Mouse (Mus musculus) heart, postnatal 36 days (tissue): ENCODE measurements around the gene Gas2l2. TPM values are rescaled to one million over a fixed set of nuclear protein-coding genes. Genes with fewer than 3 reads are reported as not detected.

Source experiments
- DNase-seq, 2 experiments: peaks; one replicate each; pipeline ENCODE4 v3.0.0; 2021 to 2022
- intact Hi-C: fragments of 180-260 bp; cut with DNase I; formaldehyde crosslinking; loops from one replicate; pipeline ENCODE4 v1.15.1; 2025
- total RNA-seq, 2 experiments: library from RNA; stranded (reverse); gene quantifications; 2 replicates each; pipeline ENCODE4 v1.2.3; 2021

Gene Gas2l2
- total RNA-seq, 2 experiments from 2014 or later, result not detected

- DNase-seq, result no peak
- intact Hi-C loops, result no loop called here
Observed at GRCm38 (mm10) chr11:83445001-83445400, 15.7 kb upstream of the Gas2l2 start.

GRCm38 (mm10) chr11:83443824-83444223, 14.6 kb upstream of the Gas2l2 start:
- intact Hi-C loops, result loop anchor here (5.0 kb wide), 1 partner anchor 188 kb away; no protein-coding TSS in a partner anchor
- no peak for DNase-seq

DNA sequence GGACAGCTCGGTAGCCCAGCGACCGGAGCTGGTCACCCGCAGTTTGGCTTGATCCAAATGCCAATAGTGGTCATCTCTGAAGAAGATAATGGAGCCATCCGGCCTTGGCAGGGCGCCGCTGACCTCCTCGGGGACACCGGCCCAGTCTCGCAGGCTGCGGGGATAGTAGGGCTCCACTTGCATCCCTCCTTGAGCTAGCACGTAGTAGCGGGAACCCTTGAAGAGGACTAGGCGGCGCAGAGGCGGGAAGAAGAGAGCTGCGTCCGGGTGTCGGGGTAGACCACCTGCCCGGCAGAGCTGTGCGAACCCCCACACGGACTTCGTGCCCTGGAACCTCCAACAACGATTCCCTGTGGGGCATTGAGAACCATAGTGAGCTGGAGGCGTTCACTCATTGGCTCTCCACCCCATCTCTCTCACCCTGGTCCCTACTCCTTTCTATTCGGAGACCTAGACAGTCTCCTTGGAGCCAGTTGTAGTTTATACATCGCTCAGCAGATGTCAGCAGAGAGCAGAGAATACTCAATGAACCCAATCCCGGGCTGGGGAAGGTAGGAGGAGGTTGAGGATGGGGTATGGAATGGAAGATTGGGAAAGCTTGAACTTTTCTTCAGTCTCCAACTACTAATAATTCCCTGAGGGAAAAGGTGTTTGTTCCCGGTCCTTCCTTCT, 13.5 kb upstream of the Gas2l2 start:
- DNase-seq, result peak; percentile 86
- intact Hi-C loops, result loop anchor here (5.0 kb wide), 1 partner anchor 190 kb away; no protein-coding TSS in a partner anchor

DNA sequence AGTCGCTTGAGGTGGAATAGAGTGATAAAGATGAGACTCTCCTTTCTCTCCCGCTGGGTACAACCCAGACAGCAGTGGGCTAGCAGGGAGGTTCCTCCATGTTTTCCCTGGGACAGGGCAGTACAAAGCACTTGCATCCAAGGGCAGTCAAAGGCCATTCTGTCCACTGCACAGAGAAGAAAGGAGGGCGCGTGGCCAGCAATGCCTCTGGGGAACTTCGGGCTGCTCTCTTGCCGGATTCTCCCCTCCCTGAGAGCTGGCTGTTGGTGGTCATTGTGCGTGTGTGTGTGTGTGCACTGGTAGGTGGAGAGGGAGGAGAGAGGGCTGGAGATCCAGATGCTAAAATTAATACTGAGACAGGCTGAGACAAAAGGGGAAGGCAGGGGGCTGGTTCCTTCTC, 12.0 kb upstream of the Gas2l2 start:
- intact Hi-C loops, result loop anchor here (2.0 to 5.0 kb wide), 2 partner anchors 191 to 298 kb away; no protein-coding TSS in a partner anchor
- peak; percentile 53 to 68 for DNase-seq

- intact Hi-C loops, result loop anchor here (1.0 to 5.0 kb wide), 4 partner anchors 32 to 298 kb away; no protein-coding TSS in a partner anchor
- DNase-seq, result peak; percentile 89 to 91
Observed at GRCm38 (mm10) chr11:83440081-83441064, 11.1 kb upstream of the Gas2l2 start.

DNA sequence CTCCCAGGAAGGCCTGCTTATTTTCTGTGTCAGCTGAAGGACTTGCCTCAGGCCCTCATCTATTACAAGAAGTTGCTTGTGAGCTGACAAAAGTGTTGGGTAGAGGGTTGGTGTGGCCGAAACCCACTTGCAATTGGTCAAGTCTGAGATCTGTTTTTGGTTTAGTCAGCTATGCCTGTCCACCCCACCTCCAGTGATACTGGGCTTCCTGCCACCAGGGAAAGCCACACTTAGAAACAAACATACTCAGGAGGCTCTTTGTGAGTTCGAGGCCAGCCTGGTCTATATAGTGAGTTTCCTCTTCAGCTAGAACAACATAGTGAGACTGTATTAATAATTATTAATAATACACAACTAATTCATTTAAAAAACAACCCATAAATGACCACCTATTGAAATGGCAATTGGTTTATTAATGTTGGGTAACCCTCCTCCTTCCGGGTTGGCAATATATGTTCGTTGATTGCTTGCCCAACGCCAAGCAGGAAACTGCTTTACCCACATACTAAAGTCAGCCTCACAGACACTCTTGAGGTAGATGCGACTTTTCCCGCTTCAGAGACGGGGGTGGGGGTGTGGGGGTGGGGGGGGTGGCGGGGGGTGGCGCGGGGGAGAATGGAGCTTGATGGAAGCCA, 10.3 kb upstream of the Gas2l2 start:
- intact Hi-C loops, result loop anchor here (1.0 to 5.0 kb wide), 4 partner anchors 33 to 299 kb away; no protein-coding TSS in a partner anchor
- DNase-seq, result no peak

DNA sequence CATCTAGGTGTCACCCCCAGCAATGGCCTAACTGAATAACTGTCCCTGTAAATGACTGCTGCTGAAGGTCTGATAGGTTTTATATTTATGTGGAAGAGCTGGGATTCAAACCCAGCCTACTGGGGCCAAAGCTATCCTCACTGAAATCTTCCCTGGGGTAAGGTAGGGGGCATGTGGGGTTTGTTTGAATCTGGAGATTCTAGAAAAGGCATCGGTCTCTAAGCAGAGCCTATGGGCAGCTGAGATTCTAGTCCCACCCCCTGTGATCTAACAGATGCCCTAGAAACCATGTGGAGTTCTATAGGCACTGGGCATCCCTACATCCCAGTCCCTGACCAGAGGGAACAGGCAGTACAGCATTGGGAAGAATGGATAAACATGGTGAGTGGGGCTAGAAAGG, 8.1 kb upstream of the Gas2l2 start, which contains the start of gene 1700020L24Rik:
1700020L24Rik (plus strand) TSS at position 301 of the 400 bp plus-strand sequence.
- no peak for DNase-seq
- intact Hi-C loops, result no loop called here

GRCm38 (mm10) chr11:83432533-83432932, 3.3 kb upstream of the Gas2l2 start:
- intact Hi-C loops, result no loop called here
- no peak for DNase-seq

GRCm38 (mm10) chr11:83426964-83427363, 2.3 kb downstream of the Gas2l2 start:
- no peak for DNase-seq
- intact Hi-C loops, result no loop called here

GRCm38 (mm10) chr11:83424681-83425080, 4.6 kb downstream of the Gas2l2 start:
- peak; percentile 76 to 79 for DNase-seq
- intact Hi-C loops, result loop anchor here (1.0 kb wide), 2 partner anchors 67 to 97 kb away; no protein-coding TSS in a partner anchor

GRCm38 (mm10) chr11:83421305-83421704, 8.0 kb downstream of the Gas2l2 start:
- DNase-seq, result peak; percentile 71 to 80
- intact Hi-C loops, result no loop called here

- no peak for DNase-seq
- intact Hi-C loops, result no loop called here
Observed at GRCm38 (mm10) chr11:83420338-83420737, 8.9 kb downstream of the Gas2l2 start.

DNA sequence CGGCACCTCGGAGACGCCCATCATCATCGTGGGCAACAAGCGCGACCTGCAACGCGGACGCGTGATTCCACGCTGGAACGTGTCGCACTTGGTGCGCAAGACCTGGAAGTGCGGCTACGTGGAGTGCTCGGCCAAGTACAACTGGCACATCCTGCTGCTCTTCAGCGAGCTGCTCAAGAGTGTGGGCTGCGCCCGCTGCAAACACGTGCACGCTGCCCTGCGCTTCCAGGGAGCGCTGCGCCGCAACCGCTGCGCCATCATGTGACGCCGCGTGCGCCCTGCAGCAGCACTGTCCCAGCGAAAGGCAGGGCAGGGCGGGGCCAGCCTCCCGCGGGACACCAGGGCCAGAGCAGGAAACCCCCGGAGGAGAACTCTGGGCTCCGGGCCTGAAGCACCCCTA, 10.7 kb downstream of the Gas2l2 start:
- DNase-seq, result no peak
- intact Hi-C loops, result no loop called here

DNA sequence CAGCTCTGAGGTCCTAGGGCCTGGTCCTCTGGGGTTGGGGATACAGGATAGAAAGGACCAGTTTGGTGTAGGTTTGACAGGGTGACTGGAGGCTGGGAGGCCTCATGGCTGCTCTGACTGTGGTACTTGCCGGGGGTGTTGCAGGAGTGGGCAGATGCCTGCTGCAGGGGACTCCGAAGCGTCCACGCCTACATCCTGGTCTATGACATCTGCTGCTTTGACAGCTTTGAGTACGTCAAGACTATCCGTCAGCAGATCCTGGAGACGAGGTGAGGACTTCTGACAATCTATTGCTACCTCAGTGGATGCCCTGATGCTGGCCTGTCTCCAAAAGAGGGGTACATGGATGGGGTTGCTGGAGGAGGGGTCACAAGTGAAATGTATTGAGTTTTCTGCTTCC, 11.5 kb downstream of the Gas2l2 start:
- no peak for DNase-seq
- intact Hi-C loops, result no loop called here

DNA sequence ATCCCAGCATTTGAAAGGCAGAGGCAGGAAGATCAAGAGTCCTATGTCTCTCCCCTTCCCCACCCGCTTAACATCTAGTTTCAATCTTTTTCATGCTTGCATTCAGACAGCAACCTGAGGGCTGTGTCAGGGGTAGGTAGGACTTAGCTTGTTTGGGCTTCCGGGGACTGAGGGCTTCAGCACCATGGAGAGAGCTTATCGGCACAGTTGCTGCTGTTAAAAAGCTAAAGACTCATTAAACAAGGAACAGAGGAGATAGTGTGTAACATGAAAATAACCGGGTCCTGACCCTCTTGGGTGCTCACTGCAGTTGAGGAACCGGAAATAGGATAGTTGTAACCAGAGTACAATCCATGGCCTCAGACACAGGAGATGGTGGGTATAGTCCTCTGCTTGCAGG, 12.2 kb downstream of the Gas2l2 start:
- peak; percentile 40 to 55 for DNase-seq

DNA sequence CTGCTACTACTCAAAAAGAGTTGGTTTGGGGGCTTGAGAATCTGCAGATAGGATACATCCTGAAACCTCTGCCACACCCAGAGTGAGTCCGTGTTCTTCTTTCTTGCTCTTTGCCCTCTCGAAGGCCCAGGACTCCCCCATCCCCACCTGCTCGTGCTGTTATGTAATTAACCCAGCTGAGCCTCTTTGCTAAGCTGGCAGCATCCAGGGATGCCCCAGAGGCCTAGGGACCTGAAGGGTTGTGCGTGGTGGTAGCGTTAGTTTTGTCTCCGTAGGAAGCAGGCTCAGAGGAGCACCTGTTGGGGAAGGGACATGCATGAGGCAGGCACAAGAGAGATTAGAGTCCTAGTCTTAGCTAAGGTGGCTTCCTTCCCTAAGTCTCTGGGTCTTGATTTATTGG, 18.7 kb downstream of the Gas2l2 start:
- intact Hi-C loops, result no loop called here

More for the DNA sequence above, 12.2 kb downstream of the Gas2l2 start:
- intact Hi-C loops, result no loop called here

DNA sequence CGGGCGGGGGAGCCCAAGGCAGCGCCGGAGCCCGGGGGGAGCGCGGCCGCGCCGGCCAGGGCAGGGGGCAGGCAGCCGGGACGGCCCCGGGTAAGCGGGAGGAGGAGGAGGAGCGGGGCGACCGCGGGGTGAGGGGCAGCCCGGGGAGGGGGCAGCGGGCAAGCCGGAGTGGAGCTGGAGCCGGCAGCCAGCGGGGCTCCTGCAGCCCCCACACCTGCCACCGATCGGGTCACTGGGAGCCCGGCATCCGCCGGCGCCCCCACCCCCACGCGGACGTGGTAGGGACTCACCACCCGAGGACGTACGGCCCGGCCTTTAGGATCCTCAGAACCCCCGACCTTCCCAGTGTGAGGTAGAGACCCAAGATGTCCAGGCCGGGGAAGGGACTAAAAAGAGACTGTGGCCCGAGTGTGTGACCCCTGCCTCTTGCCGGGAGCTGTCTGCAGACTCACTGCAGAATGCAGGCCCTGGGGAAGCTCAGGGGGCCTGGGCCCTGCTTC, 19.4 kb downstream of the Gas2l2 start:
- DNase-seq, result peak in 1 of 2 experiments; percentile 10

More for the DNA sequence above, 18.7 kb downstream of the Gas2l2 start:
- DNase-seq, result no peak

DNA sequence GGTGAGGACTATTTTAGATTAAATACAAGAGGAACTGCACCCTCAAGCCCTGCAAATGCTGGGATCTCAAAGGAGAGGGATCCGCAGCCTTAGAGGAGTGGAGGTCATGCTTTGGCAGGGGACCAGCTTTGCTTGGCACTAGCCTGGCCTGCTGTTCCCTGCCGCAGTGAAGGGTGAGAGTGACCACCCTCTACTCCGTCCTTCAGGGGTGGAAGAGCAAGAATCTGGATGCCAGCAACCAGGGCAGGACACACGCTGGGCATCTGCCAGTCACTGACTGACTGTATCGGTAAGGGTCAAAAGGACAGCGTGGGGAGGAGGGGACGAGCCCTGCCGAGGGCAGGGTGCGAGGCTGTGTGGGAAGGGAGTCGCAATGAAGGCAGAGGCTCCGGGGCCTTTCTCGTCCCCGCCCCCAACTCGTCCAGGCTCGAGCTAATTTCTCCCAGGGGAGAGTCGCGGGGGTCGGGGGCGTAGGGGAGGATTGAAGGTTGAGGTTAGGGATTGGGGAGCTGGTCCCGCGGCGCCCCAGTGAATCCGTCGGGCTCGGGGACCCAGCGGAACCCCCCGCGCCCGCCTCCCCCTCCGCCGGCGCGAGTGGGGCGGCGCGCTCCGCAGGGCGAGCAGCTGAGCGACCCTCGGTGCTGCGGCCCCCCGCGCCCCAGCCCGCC, 20.0 kb downstream of the Gas2l2 start, which contains the start of gene Rasl10b:
Rasl10b (plus strand) TSS at position 51 of the 668 bp plus-strand sequence.
- peak; percentile 17 to 48 for DNase-seq
- intact Hi-C loops, result no loop called here

More for the DNA sequence above, 19.4 kb downstream of the Gas2l2 start:
- intact Hi-C loops, result no loop called here

GRCm38 (mm10) chr11:83408242-83408641, 21.0 kb downstream of the Gas2l2 start:
- intact Hi-C loops, result no loop called here

GRCm38 (mm10) chr11:83406391-83406790, 22.9 kb downstream of the Gas2l2 start:
- DNase-seq, result no peak
- intact Hi-C loops, result no loop called here

More at GRCm38 (mm10) chr11:83408242-83408641, 21.0 kb downstream of the Gas2l2 start:
- DNase-seq, result no peak
